Mouse (Mus musculus): ENCODE results near the gene Slc35f6. TPM values are rescaled to one million over a fixed set of nuclear protein-coding genes. Genes with fewer than 3 reads are reported as not detected.
"Not testable (repeated sequence)": the region's sequence is repeated elsewhere in the genome, so short reads cannot be mapped to it uniquely, and the experiment has no call there.

Slc35f6 gene
- total RNA-seq, 1 experiment: 40.0 TPM

- Histone ChIP-seq H3K27ac (ENCODE audit: insufficient read depth, low read depth, low read length, poor library complexity, severe bottlenecking) (no peak overlapping the region), H3K4me1 (ENCODE audit: control insufficient read depth in 2 of 2, insufficient read depth in 2 of 2, low read length in 2 of 2, poor library complexity in 1 of 2) (no peaks in the 10 kb centered on the region), H3K4me3 (ENCODE audit: insufficient read depth in 1 of 2, low read depth in 1 of 2, low read length in 2 of 2, poor library complexity in 1 of 2, severe bottlenecking in 1 of 2) (no peak overlapping the region), H3K9ac (ENCODE audit: insufficient read depth, low read depth, low read length, poor library complexity, severe bottlenecking) (no peak overlapping the region), H3K36me3 (ENCODE audit: control insufficient read depth, insufficient read depth, low read length, poor library complexity, severe bottlenecking) (no peaks in the 10 kb centered on the region), H3K9me3 (ENCODE audit: control insufficient read depth, insufficient read depth, low read depth, low read length) (no peaks in the 10 kb centered on the region)
- in situ Hi-C loops (cut with MboI; ENCODE audit: low sequenced_read_pairs in 2 of 2, unreplicated experiment in 2 of 2): no loop called here
- DNase-seq (ENCODE audit: low read depth, low spot score): no peak
- TF ChIP-seq ZC3H11A (IDR thresholded peaks at IDR 0.05; ENCODE audit: borderline replicate concordance, low read depth, low read length): 0 out of 2 replicates have a peak, but pooled peaks have one; percentile 49
- no peak for TF ChIP-seq HCFC1 (IDR thresholded peaks at IDR 0.05; ENCODE audit: borderline replicate concordance, insufficient read depth, low read length)
- no peak for TF ChIP-seq MAFK (IDR thresholded peaks at IDR 0.05; ENCODE audit: insufficient read depth, low read depth, low read length)
- TF ChIP-seq CHD2 (IDR thresholded peaks at IDR 0.05; ENCODE audit: low read depth, low read length): no peak
- TF ChIP-seq ZNF384 (IDR thresholded peaks at IDR 0.05; ENCODE audit: low read depth, low read length): no peak
These were observed 35.4 kb downstream of the Slc35f6 start for GRCm38 (mm10) chr5:30682967-30683600.

- no peaks in the 10 kb centered on the region for H3K4me1 ChIP-seq (ENCODE audit: control insufficient read depth in 2 of 2, insufficient read depth in 2 of 2, low read length in 2 of 2, poor library complexity in 1 of 2)
- DNase-seq (ENCODE audit: low read depth, low spot score): no peak
- H3K9me3 ChIP-seq (ENCODE audit: control insufficient read depth, insufficient read depth, low read depth, low read length): no peaks in the 10 kb centered on the region
- H3K27ac ChIP-seq (ENCODE audit: insufficient read depth, low read depth, low read length, poor library complexity, severe bottlenecking): no peak overlapping the region
- no peak overlapping the region for H3K4me3 ChIP-seq (ENCODE audit: insufficient read depth in 1 of 2, low read depth in 1 of 2, low read length in 2 of 2, poor library complexity in 1 of 2, severe bottlenecking in 1 of 2)
- no peak overlapping the region for H3K9ac ChIP-seq (ENCODE audit: insufficient read depth, low read depth, low read length, poor library complexity, severe bottlenecking)
- H3K36me3 ChIP-seq (ENCODE audit: control insufficient read depth, insufficient read depth, low read length, poor library complexity, severe bottlenecking): no peaks in the 10 kb centered on the region
- TF ChIP-seq HCFC1 (IDR thresholded peaks at IDR 0.05; ENCODE audit: borderline replicate concordance, insufficient read depth, low read length) (no peak), ZNF384 (IDR thresholded peaks at IDR 0.05; ENCODE audit: low read depth, low read length) (no peak), ZC3H11A (IDR thresholded peaks at IDR 0.05; ENCODE audit: borderline replicate concordance, low read depth, low read length) (no peak)
- in situ Hi-C loops (cut with MboI; ENCODE audit: low sequenced_read_pairs in 2 of 2, unreplicated experiment in 2 of 2): no loop called here
These were observed 36.3 kb downstream of the Slc35f6 start for GRCm38 (mm10) chr5:30683993-30684392.

GRCm38 (mm10) chr5:30686781-30687180 lies 39.0 kb downstream of the Slc35f6 start:
- no peak overlapping the region for H3K9ac ChIP-seq (ENCODE audit: insufficient read depth, low read depth, low read length, poor library complexity, severe bottlenecking)
- H3K27ac ChIP-seq (ENCODE audit: insufficient read depth, low read depth, low read length, poor library complexity, severe bottlenecking): no peak overlapping the region
- H3K4me1 ChIP-seq (ENCODE audit: control insufficient read depth in 2 of 2, insufficient read depth in 2 of 2, low read length in 2 of 2, poor library complexity in 1 of 2): no peaks in the 10 kb centered on the region
- no peak for DNase-seq (ENCODE audit: low read depth, low spot score)
- in situ Hi-C loops (cut with MboI; ENCODE audit: low sequenced_read_pairs in 2 of 2, unreplicated experiment in 2 of 2): no loop called here
- no peaks in the 10 kb centered on the region for H3K36me3 ChIP-seq (ENCODE audit: control insufficient read depth, insufficient read depth, low read length, poor library complexity, severe bottlenecking)
- H3K9me3 ChIP-seq (ENCODE audit: control insufficient read depth, insufficient read depth, low read depth, low read length): no peaks in the 10 kb centered on the region
- TF ChIP-seq HCFC1 (IDR thresholded peaks at IDR 0.05; ENCODE audit: borderline replicate concordance, insufficient read depth, low read length): no peak
- TF ChIP-seq ZC3H11A (IDR thresholded peaks at IDR 0.05; ENCODE audit: borderline replicate concordance, low read depth, low read length): peak; percentile 24; the same call in 1 of the 2 replicates
- H3K4me3 ChIP-seq (ENCODE audit: insufficient read depth in 1 of 2, low read depth in 1 of 2, low read length in 2 of 2, poor library complexity in 1 of 2, severe bottlenecking in 1 of 2): no peak overlapping the region

GRCm38 (mm10) chr5:30700361-30701000 lies 52.7 kb downstream of the Slc35f6 start:
- H3K9me3 ChIP-seq (ENCODE audit: control insufficient read depth, insufficient read depth, low read depth, low read length): no peaks in the 10 kb centered on the region
- no peak overlapping the region for H3K27ac ChIP-seq (ENCODE audit: insufficient read depth, low read depth, low read length, poor library complexity, severe bottlenecking)
- H3K4me1 ChIP-seq (ENCODE audit: control insufficient read depth in 2 of 2, insufficient read depth in 2 of 2, low read length in 2 of 2, poor library complexity in 1 of 2): no peaks in the 10 kb centered on the region
- H3K9ac ChIP-seq (ENCODE audit: insufficient read depth, low read depth, low read length, poor library complexity, severe bottlenecking): no peak overlapping the region
- no peak for DNase-seq (ENCODE audit: low read depth, low spot score)
- in situ Hi-C loops (cut with MboI; ENCODE audit: low sequenced_read_pairs in 2 of 2, unreplicated experiment in 2 of 2): no loop called here
- no peak overlapping the region for H3K4me3 ChIP-seq (ENCODE audit: insufficient read depth in 1 of 2, low read depth in 1 of 2, low read length in 2 of 2, poor library complexity in 1 of 2, severe bottlenecking in 1 of 2)
- TF ChIP-seq ZNF384 (IDR thresholded peaks at IDR 0.05; ENCODE audit: low read depth, low read length) (no peak), CHD2 (IDR thresholded peaks at IDR 0.05; ENCODE audit: low read depth, low read length) (no peak), MAFK (IDR thresholded peaks at IDR 0.05; ENCODE audit: insufficient read depth, low read depth, low read length) (no peak), HCFC1 (IDR thresholded peaks at IDR 0.05; ENCODE audit: borderline replicate concordance, insufficient read depth, low read length) (no peak), ZC3H11A (IDR thresholded peaks at IDR 0.05; ENCODE audit: borderline replicate concordance, low read depth, low read length) (no peak)
- H3K36me3 ChIP-seq (ENCODE audit: control insufficient read depth, insufficient read depth, low read length, poor library complexity, severe bottlenecking): no peaks in the 10 kb centered on the region

- H3K4me1 ChIP-seq (ENCODE audit: control insufficient read depth in 2 of 2, insufficient read depth in 2 of 2, low read length in 2 of 2, poor library complexity in 1 of 2); H3K4me3 ChIP-seq (ENCODE audit: insufficient read depth in 1 of 2, low read depth in 1 of 2, low read length in 2 of 2, poor library complexity in 1 of 2, severe bottlenecking in 1 of 2); H3K27ac ChIP-seq (ENCODE audit: insufficient read depth, low read depth, low read length, poor library complexity, severe bottlenecking); H3K9ac ChIP-seq (ENCODE audit: insufficient read depth, low read depth, low read length, poor library complexity, severe bottlenecking); DNase-seq (ENCODE audit: low read depth, low spot score); H3K36me3 ChIP-seq (ENCODE audit: control insufficient read depth, insufficient read depth, low read length, poor library complexity, severe bottlenecking); in situ Hi-C loops (cut with MboI; ENCODE audit: low sequenced_read_pairs in 2 of 2, unreplicated experiment in 2 of 2); H3K9me3 ChIP-seq (ENCODE audit: control insufficient read depth, insufficient read depth, low read depth, low read length): not testable (repeated sequence)
These were observed 53.6 kb downstream of the Slc35f6 start for GRCm38 (mm10) chr5:30701373-30701772.

All from ES-E14 (cell line).